Mouse (Mus musculus) adrenal gland, postnatal 36 days (tissue): ENCODE measurements around the gene Rhobtb1. TPM values are rescaled to one million over a fixed set of nuclear protein-coding genes. Genes with fewer than 3 reads are reported as not detected.

Experiments used
- DNase-seq, 2 experiments: peaks; one replicate each; pipeline ENCODE4 v3.0.0; 2021; ENCODE audit warnings: mixed read lengths in 1 of 2
- total RNA-seq, 2 experiments: library from RNA; stranded (reverse); gene quantifications; 2 replicates each; pipeline ENCODE4 v1.2.3; 2021

Rhobtb1 gene
- total RNA-seq, 2 experiments from 2014 or later = 7.5 to 11.1 TPM

DNA sequence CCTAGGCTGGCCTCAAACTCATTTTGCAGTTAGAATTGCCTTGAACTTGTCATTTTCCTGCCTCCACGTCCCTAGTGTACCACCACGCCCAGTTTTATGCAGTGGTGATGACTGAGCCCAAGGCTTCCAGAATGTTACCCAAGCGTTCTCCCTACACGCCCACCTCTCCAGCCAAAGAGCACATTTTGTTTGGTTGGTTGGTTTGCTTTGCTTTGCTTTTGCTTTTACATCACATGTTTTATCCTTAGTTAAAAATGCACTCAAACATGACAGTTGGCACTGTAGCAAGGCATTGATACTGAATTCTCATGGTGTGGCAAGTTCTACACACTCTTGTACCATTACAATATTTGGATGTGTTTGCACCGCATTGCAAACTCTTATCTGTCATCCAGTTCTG, 12.0 kb downstream of the Rhobtb1 start:
- DNase-seq = no peak

DNA sequence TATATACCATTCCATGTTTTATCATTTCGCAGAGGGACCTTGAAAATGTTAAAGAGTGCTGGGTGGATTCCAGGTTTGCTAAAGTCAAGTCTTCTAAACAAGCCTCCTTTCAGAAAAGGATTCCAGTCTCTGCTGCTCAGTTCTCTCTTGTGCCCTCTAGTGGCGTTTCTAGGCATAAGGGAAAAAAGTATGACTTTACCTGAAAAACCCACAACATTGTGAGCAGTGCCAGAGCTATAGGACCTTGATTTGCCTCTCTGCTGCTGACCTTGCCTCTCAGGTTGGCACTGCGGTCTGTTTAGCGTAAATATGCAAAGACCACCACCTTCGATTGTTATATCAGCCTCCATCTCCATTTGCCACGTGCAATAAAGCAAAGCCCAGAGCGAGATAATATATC, 13.9 kb downstream of the Rhobtb1 start:
- DNase-seq = peak in 1 of 2 experiments; percentile 25

DNA sequence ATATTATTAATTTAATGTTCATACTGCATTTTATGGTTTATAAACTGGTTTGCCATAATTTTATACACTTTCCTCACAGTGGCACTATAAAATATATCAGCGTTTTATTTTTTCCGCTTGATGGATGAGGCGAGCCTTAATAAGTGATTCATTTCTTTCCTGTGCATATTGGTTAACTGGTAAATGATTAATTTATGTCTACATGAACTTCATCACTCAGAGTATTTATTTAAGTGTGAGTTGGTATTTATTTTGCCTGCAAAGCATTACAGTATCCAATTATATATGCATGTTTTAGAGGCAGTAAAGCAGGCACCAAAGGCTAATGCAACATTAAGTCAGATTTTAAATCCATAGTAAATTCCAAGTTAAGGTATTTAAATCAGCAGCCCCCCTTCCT, 14.6 kb downstream of the Rhobtb1 start:
- no peak for DNase-seq

DNA sequence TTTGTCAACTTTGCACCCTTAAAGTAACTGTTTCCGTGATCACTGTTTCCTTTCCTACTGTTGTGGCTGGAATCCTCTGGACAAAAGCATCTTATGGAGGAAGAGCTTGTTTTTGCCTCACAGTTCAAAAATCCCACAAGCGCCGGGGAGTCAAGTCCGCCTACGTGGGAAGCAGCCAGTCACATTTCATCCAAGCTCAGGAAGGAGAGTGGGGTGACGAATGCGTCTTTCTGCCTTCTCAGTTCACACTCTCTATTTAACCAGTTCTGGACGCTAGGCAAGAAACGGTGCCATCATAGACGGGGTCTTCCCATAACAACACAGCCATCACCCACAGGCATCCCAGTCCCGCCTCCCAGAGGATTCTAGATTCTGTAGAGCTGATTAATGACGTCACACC, 15.3 kb downstream of the Rhobtb1 start:
- DNase-seq = no peak

DNA sequence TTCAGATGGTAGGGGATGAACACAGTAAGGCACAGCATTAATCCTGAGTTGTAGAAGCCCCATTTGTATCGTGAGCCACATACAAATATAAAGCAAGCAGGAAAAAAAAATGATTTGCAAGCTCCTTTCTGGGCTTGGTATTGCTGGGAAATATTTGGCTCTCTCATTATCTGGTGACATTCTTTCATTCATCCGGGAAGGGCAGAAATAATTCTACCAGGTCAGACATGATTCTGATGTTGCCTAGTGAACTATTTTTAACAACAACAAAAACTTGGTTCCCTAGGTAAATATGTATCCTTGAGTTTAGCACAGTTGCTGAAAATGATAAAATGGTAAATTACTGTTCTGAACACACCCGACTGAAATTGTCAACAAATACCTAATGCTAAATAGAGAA, 21.2 kb downstream of the Rhobtb1 start:
- DNase-seq = no peak

DNA sequence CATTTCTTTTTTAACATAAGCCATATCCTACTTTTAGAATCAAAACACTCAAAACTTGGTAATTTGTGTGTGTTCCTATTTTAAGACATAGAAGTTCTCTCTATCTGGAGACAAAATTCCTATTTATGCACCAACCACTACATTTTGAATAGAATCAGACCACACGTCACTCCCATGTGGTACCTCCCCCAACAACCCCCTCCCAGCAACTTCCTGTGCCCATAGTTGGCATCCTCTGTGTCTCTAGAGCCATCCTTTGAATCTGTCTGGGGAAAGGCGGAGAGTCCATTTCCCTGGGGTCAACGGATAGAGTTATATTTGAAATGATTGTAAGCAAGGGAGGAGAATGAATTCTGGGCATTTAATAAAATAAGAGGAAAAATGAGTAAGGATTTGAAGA, 24.9 kb downstream of the Rhobtb1 start:
- no peak for DNase-seq

DNA sequence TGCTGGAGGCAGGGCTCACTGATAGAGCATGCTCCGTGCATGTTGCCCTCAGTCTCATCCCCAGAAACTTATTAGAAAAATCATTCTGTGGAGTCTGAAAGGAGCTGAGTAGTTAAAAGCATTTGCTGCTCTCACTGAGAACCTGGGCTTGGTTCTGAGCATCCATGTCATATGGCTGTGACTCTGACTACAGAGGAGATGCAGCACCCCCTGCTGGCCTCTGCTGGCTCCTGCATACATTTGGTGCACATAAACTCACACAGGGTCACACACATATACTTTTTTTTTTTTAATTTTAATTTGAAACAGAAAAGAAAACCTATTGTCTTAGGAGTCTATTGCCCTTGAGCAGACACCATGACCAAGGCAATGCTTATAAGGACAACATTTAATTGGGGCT, 28.1 kb downstream of the Rhobtb1 start:
- no peak for DNase-seq

DNA sequence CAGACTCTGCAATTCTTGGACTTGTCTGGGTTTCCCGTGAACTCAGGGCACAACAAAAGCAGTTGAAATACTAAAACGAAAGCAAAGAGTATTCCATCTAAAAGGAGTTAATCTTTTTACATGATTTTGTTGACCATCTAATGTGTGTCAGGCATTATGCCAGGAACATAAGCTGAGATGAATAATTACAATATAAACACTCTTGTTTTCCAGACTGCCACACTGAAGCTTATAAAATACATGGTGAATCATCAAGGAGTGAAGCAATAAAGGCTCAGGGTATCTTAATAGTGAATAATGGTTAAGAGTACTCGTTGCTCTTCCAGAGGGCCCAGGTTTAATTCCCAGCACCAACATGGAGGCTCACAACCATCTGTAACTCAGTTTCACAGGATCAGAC, 29.8 kb downstream of the Rhobtb1 start:
- DNase-seq = no peak

DNA sequence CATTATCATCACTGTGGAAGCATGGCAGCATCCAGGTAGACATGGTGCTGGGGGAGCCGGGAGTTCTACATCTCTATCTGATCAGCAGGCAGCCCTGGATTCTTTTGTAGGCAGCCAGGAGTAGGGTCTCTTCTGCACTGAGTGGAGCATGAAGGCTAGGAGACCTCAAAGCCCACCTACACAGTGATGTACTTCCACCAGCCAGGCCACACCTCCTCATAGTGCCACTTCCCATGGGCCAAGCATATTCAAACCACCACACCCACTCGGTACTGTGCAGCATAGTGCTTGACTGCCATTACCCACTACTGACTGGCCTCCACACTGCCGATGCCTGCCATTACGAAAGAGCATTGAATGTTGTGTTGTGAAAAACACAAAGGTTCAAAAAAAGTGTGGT, 33.7 kb downstream of the Rhobtb1 start:
- DNase-seq = no peak

DNA sequence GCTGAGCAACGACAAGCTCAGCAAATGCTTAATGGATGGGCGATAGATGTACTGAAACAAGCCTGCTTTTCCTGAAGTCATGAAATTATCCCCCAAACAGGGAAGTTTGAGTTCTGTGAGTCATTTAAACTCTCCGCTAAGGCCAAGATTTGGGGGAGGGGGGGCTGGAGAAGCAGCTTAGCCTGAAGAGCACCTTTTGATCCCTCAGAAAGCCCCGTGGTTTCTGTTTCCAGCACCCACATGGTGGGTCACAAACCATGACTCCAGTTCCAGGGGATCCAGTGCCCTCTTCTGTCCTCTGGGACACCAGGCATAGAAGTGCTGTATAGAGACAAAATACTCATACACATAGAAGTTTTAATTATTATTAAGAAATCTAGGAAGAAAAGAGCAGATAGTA, 34.2 kb downstream of the Rhobtb1 start:
- peak in 1 of 2 experiments; percentile 32 for DNase-seq

DNA sequence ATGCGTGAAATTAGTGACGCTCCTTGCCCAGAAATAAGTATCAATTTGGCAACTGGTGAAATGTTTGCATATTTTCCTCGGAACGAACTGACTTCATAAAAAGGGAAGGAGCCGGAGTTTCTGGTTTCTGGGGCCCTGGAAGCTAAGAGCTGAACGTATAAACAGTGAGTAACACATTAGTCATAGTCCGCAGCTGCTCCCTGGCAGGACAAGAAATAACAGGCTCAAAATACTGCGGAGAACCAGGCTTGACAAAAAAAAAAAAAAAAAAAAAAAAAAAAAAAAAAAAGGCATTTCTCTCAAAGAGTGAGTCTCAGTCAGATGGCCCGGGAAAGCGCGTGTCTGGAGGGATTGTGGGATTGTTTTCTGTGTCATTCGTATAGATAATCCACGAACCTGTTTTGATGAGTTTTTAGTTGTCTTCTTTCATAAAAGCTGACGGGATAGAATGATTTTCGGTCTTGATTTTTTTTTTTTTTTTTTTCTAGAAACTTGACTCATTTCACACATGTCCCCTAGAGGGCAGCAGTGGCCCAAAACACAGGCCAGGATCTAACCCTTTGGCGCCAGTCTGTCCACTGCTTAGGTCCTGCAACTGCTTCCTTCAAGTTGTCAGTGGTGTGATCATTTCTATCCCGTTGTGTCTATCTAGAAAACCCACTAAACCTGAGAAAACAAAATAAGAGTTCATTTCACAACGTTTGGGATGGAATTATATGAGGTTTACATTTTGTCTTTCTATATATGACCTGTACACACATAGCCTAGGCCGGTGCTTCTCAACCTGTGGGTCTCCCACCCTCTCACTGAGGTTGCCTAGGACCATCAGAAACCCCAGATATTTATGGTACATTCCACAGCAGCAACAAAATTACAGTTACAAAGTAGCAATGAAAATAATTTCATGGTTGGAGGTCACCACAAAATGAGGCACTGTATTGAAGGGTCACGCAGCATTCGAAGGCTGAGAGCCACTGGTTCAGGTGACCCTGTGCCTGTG, 35.0 kb downstream of the Rhobtb1 start:
- DNase-seq = peak; percentile 77 to 79

DNA sequence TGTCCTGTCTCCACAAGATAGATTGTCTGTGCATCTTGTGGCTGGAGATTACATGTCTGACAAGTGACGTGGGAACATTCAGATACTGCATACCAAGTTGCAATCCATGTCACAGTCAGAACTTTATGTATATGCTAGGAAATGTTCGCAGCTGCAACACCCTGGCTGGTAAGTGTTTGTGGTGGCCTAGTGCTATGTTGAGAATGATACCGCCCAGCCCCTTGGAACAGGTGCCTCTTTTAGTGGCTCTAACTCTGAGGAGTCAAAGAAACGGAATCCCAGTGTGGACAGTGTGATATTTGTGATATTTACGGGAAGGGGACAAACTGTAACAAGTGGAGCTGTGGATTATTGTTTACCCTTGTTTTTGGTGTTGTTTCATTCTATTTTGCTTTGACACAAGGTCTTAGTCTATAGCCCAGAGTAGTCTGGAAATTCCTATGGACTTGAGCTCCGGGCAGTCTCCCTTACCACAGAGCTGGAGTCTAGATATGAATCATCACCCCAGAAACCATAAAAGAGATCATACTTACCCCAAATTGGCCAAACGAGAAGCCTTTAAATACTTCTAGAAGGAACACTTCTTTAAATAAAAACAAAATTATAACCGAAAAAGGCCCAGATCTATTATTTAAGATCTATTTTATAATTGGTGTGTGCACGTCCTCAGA, 36.7 kb downstream of the Rhobtb1 start:
- DNase-seq = no peak

DNA sequence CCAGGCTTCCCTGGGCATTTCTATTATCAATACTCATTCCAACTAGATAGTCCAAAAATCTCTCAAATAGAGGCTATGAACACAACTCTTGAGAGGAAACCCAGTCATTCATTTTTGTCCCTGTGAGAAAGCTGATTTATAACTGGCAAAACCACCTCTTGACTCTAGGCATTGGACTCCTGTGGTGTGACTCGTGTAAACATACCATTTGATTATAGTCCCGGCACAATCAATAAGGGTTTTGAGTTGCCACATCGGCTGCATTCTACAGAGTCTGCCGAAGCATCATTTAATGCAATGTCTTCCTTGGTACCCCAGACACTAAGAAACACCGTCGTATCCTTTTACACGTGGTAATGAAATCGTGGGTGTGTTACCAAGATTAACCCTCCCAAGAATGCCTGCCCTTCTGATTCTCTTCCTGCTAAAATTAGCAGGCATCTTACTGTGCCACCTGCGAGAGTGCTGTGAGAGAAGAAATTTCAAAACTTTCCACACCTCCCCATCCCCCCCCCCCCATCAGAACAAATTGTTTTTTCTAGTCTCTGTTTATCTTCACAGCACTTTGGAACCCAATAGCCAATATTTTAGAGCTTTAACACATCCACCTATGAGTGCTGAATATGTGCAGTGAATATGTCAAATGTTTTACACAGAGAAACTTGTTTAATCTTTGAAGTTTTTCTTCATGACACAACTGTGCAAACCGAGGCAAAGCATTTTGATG, 39.4 kb downstream of the Rhobtb1 start:
- no peak for DNase-seq

DNA sequence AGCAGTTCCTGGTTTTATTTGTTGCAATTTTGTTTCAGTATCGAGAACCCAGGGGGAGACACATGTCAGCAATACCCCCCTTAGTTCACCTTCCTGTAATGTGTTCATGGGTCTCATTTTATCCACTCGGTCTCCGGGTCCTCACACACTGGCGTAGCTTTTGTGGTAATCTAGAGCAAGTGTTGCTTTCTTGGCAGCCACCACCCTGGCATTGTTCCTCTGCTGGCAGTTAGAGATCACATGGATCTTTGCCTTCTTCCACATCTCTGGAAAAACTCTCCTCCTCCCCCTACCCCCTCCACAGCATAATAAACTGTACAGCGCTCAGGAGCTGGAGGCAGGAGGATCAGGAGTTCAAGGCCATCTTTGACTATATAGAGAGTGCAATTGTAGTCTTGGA, 41.0 kb downstream of the Rhobtb1 start:
- peak in 1 of 2 experiments; percentile 13 for DNase-seq

DNA sequence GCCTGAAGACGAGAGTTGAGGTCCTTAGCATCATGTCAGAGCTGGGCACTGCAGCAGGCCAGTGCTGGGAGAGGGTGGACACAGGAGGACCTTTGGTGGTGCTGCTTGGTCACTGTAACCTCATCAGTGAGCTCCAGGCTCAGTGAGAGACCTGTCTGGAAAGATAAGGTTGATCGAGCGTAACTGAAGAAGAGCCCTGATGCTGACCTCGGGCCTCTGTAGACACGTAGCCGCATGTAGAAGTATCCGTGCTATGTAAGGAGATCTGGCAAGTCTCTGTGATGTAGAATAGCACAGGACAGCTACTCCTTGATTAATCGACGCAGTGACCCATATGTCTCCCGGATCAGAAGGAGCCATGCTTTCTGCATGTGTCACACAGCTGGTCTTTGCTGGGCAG, 42.5 kb downstream of the Rhobtb1 start:
- DNase-seq = no peak

DNA sequence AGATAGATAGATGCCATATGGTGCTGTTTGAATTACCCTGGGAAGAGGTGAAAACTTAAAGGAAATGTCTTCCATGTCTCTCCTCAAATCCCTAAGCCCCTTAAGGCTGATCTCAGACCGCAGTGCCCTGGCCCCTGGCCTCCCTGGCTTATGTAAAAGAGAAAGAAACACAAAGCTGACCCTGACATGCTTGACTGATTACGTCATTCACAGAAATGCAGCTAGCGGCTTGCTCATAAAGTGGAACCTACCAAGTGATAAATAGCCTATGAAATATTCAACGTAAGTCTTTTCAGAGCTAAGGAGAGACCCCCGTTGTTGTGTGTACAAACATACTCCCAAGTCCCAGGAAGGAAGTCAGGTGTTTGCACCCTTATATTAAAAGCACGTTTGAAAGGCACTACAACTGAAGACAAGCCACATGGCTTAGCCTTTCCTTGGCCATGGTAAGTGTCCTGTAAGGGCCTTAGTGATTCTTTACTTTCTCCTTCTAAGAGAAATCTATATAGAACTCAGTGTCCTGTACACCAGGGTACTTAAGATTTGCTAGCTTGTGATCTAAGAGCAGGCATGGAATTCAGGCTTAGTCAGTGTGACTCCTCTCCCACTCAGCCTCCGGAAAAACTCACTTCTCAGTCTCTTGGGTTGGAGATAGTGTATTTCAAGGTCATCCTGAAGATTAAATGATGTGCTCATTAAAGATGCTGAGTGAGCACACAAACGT, 53.6 kb downstream of the Rhobtb1 start:
- peak; percentile 27 to 46 for DNase-seq

DNA sequence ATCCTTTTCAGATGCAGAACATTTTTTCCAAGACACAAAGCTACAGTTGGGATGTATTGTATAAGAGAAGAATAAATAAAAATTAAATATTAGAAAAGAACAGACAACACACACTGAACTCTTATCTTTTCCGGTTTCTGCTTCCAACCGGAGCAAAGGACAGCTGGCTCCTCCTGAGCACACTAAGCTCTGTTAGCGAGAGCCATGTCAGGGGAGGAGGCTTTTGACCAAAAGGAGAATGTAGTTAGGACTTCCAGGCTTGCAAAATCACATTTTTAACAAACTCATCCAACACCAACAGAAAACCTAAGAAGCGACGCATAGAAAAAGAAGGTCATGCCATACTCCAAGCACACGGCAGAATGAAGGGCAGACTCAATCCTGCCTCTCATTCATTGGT, 54.8 kb downstream of the Rhobtb1 start:
- DNase-seq = no peak

DNA sequence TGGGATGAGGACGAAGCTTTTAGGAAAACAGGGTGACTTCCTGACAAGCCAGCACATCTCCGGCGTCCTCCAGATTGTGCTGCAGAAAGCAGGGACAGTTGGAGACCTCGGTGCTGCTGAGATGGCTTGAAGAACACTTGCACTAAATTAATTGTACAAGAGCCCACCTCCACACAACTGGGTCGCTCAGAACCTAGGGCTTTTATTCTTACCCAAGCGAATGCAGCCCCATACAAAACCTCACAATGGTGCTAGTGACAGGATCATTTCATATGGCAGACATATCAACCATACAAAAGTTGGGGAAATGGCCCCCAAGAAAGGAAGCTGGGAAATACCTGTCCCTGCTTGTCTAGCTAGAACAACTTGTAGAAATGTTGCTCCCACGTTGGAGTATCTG, 56.2 kb downstream of the Rhobtb1 start:
- DNase-seq = no peak

DNA sequence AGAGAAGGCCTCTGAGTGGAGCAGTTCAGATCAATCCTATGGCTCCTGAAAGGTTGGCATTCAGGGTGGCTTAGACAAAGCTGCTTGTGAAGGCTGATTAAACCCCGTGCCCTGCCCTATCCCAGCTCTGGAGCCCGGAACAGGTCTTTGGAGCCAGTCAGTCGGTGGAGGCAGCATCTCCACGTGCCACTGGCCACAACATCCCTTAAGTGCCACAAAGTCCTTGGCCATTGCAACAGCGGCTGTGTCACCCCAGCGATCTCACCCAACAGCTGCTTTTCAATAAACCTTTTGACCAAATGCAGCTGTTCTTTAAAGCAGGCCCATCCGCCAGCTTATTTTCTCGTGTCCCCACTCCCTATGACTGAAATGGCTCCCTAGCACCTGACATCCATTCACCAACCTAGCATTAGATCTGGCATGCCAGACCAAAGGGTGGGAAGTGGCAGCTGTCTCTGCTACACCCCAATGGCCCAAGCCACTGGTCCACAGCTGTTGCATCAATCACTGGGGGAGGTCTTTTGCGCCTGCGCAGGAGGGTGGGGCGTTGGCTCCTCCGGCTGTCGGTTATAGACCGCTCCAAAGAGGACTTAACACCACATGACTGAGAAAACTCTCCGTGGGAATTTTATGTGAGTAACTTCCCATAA, 56.9 kb downstream of the Rhobtb1 start:
- peak in 1 of 2 experiments; percentile 35 for DNase-seq

DNA sequence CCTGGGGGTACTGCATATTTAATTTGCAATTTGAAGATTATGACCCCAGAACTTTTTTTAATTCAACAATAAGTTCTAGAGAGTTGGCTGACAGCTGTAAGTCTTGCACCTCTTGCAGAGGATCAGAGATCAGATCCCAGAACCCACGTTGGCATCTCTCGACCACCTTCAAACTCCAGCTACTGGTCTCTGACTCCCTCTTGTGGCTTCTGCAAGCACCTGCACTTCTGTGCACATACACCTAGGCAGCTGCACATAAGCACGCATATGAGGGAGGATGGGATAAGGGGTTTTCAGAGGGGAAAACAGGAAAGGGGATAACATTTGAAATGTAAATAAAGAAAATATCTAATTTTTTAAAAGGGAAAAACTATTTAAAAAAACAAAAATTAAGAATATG, 57.5 kb downstream of the Rhobtb1 start:
- no peak for DNase-seq

DNA sequence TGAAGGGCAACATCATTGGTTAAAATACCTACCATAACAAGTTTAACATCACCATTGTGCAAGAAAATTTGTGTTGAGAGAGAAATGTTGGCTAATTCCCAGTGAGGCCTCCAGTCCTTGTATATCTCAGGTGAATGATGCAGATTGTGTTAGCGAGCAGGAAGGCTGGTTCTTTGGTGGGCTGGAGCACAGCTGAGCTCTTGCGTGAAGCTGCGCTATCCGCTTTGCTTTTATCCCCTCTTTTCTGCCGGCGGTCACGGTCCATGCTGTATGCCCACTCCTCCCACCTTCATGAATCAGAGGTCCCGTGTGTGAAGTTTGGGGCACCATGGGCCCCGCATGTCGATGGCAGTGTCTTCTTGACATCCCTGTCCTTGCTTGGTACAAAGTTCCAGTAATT, 58.8 kb downstream of the Rhobtb1 start:
- DNase-seq = no peak

DNA sequence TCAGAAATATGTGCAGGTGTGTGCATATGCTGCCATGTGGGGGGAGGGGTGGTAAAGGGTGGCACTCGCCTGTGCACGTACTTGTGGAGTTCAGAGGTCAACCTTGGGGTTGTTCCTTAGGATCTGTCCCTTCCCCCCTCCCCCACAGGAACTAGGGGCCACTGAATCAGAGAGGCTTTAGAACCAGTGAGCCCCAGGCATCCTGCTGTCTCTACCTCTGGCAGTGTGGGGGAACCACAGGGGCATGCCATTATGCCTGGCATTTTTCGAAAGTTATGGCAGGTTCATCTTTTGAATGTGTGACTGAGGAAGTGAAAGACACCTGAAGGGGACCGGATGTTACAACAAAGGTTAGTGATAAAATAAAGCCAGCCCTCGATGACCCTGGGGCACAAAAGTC, 59.4 kb downstream of the Rhobtb1 start:
- DNase-seq = no peak
